Mouse (Mus musculus): ENCODE measurements around the gene Mpp6. TPM values are rescaled to one million over a fixed set of nuclear protein-coding genes. Genes with fewer than 3 reads are reported as not detected.

Mpp6 gene
- total and polyA plus RNA-seq, 3 experiments, result 86.9 to 107 (median 104) TPM

- H3K4me3 ChIP-seq (replicated peaks in 1 of 3; ENCODE audit: low read depth in 2 of 3, low read length in 2 of 3, poor library complexity in 1 of 3), result no peak overlapping the region
- peaks cover 0 to 24% of the 10 kb centered on the region in 2 experiments; a peak in 2 of 4 replicates for H3K4me1 ChIP-seq (ENCODE audit: control insufficient read depth in 1 of 2, insufficient read depth in 2 of 2)
- H3K79me2 ChIP-seq (replicated peaks; ENCODE audit: control insufficient read depth, extremely low read depth, insufficient read depth, poor library complexity, severe bottlenecking), result no peaks in the 10 kb centered on the region
- no peak for DNase-seq (ENCODE audit: extremely low read depth)
- dilution Hi-C loops (cut with MboI; ENCODE audit: extremely low pct_ligation_motif_present, extremely low pct_unique_long_range_greater_than_20kb, low sequenced_read_pairs) (no loop called here), in situ Hi-C loops (cut with MboI; ENCODE audit: low pct_ligation_motif_present, low pct_unique_long_range_greater_than_20kb, low sequenced_read_pairs) (no loop called here)
- no peak overlapping the region for H3K9ac ChIP-seq (ENCODE audit: insufficient read depth, low read depth)
- no peak for TF ChIP-seq BHLHE40 (IDR thresholded peaks at IDR 0.05; ENCODE audit: low read depth, low read length)
- TF ChIP-seq SMC3 (IDR thresholded peaks at IDR 0.05; ENCODE audit: low read depth, low read length), result no peak
- no peak for TF ChIP-seq CTCF (conservative IDR thresholded peaks at IDR 0.05 in 1 of 2, IDR thresholded peaks at IDR 0.05 in 1 of 2; ENCODE audit: low read depth in 2 of 2, low read length in 2 of 2)
- no peak for TF ChIP-seq MAZ (IDR thresholded peaks at IDR 0.05; ENCODE audit: low read depth, low read length)
- TF ChIP-seq MEF2A (IDR thresholded peaks at IDR 0.05; ENCODE audit: borderline replicate concordance, low read depth, low read length), result no peak
- TF ChIP-seq SIN3A (IDR thresholded peaks at IDR 0.05; ENCODE audit: low read length), result no peak
- TF ChIP-seq CHD1 (IDR thresholded peaks at IDR 0.05; ENCODE audit: low read depth, low read length), result no peak
- no peak for TF ChIP-seq ELF1 (IDR thresholded peaks at IDR 0.05; ENCODE audit: low read depth, low read length)
- no peak for TF ChIP-seq NRF1 (IDR thresholded peaks at IDR 0.05; ENCODE audit: low read depth, low read length)
- TF ChIP-seq TCF12 (IDR thresholded peaks at IDR 0.05; ENCODE audit: low read depth, low read length), result no peak
- no peak for TF ChIP-seq UBTF (IDR thresholded peaks at IDR 0.05; ENCODE audit: low read depth, low read length)
- no peak overlapping the region for H3K4me2 ChIP-seq (ENCODE audit: insufficient read depth, low read depth, poor library complexity, severe bottlenecking)
- no peaks in the 10 kb centered on the region for H3K9me3 ChIP-seq (replicated peaks; ENCODE audit: low read length)
- H3K27ac ChIP-seq (ENCODE audit: insufficient read depth, low read depth), result no peak overlapping the region
- peaks cover 15 to 47% of the 10 kb centered on the region in 2 experiments for H3K36me3 ChIP-seq (replicated peaks in 1 of 2; ENCODE audit: control insufficient read depth in 1 of 2, insufficient read depth in 1 of 2, low read length in 1 of 2)
- H3K27me3 ChIP-seq (replicated peaks), result no peaks in the 10 kb centered on the region
Observed at GRCm38 (mm10) chr6:50191605-50192004, 81.6 kb downstream of the Mpp6 start.

GRCm38 (mm10) chr6:50192169-50192568, 82.1 kb downstream of the Mpp6 start:
- Histone ChIP-seq H3K4me3 (replicated peaks in 1 of 3; ENCODE audit: low read depth in 2 of 3, low read length in 2 of 3, poor library complexity in 1 of 3) (no peak overlapping the region), H3K27me3 (replicated peaks) (no peaks in the 10 kb centered on the region), H3K27ac (ENCODE audit: insufficient read depth, low read depth) (no peak overlapping the region), H3K4me1 (ENCODE audit: control insufficient read depth in 1 of 2, insufficient read depth in 2 of 2) (peaks cover 0 to 24% of the 10 kb centered on the region in 2 experiments; a peak in 2 of 4 replicates), H3K79me2 (replicated peaks; ENCODE audit: control insufficient read depth, extremely low read depth, insufficient read depth, poor library complexity, severe bottlenecking) (no peaks in the 10 kb centered on the region), H3K4me2 (ENCODE audit: insufficient read depth, low read depth, poor library complexity, severe bottlenecking) (no peak overlapping the region), H3K36me3 (replicated peaks in 1 of 2; ENCODE audit: control insufficient read depth in 1 of 2, insufficient read depth in 1 of 2, low read length in 1 of 2) (peaks cover 15 to 49% of the 10 kb centered on the region in 2 experiments), H3K9ac (ENCODE audit: insufficient read depth, low read depth) (no peak overlapping the region), H3K9me3 (replicated peaks; ENCODE audit: low read length) (no peaks in the 10 kb centered on the region)
- dilution Hi-C loops (cut with MboI; ENCODE audit: extremely low pct_ligation_motif_present, extremely low pct_unique_long_range_greater_than_20kb, low sequenced_read_pairs), result no loop called here
- in situ Hi-C loops (cut with MboI; ENCODE audit: low pct_ligation_motif_present, low pct_unique_long_range_greater_than_20kb, low sequenced_read_pairs), result no loop called here
- no peak for TF ChIP-seq JUN (IDR thresholded peaks at IDR 0.05; ENCODE audit: insufficient read depth, low read depth, low read length)
- TF ChIP-seq NELFE (IDR thresholded peaks at IDR 0.05; ENCODE audit: low read depth, low read length), result no peak
- TF ChIP-seq MXI1 (IDR thresholded peaks at IDR 0.05; ENCODE audit: low read depth, low read length), result no peak
- no peak for TF ChIP-seq IRF4 (IDR thresholded peaks at IDR 0.05; ENCODE audit: low read depth, low read length)
- no peak for TF ChIP-seq HCFC1 (IDR thresholded peaks at IDR 0.05; ENCODE audit: low read depth, low read length)
- no peak for TF ChIP-seq TBP (conservative IDR thresholded peaks at IDR 0.05; ENCODE audit: low read depth, low read length)
- TF ChIP-seq NRF1 (IDR thresholded peaks at IDR 0.05; ENCODE audit: low read depth, low read length), result no peak
- no peak for TF ChIP-seq TCF12 (IDR thresholded peaks at IDR 0.05; ENCODE audit: low read depth, low read length)
- TF ChIP-seq MAX (IDR thresholded peaks at IDR 0.05; ENCODE audit: low read length), result no peak
- no peak for TF ChIP-seq BHLHE40 (IDR thresholded peaks at IDR 0.05; ENCODE audit: low read depth, low read length)
- no peak for TF ChIP-seq RCOR1 (conservative IDR thresholded peaks at IDR 0.05; ENCODE audit: low read depth, low read length)
- no peak for TF ChIP-seq ZC3H11A (IDR thresholded peaks at IDR 0.05; ENCODE audit: low read depth, low read length)
- TF ChIP-seq CTCF (conservative IDR thresholded peaks at IDR 0.05 in 1 of 2, IDR thresholded peaks at IDR 0.05 in 1 of 2; ENCODE audit: low read depth in 2 of 2, low read length in 2 of 2), result no peak
- no peak for TF ChIP-seq USF2 (conservative IDR thresholded peaks at IDR 0.05; ENCODE audit: low read depth, low read length)
- no peak for TF ChIP-seq MEF2A (IDR thresholded peaks at IDR 0.05; ENCODE audit: borderline replicate concordance, low read depth, low read length)
- no peak for TF ChIP-seq ZMIZ1 (IDR thresholded peaks at IDR 0.05; ENCODE audit: low read depth, low read length)
- TF ChIP-seq POLR2A (IDR thresholded peaks at IDR 0.05; ENCODE audit: low read depth, low read length), result no peak
- DNase-seq (ENCODE audit: extremely low read depth), result no peak

Measured in CH12.LX (cell line).